Mouse (Mus musculus) hindbrain, embryonic 16.5 days (tissue): ENCODE results near the gene Slc25a21. TPM values are rescaled to one million over a fixed set of nuclear protein-coding genes. Genes with fewer than 3 reads are reported as not detected.

Experiments used
- ATAC-seq: fragments of 200-750 bp; cut with Nextera tagmentation; 2 replicates; pipeline ENCODE4 v1.8.0; 2017; ENCODE audit warnings: moderate TSS enrichment, moderate library complexity
- H3K27ac ChIP-seq: fragments of 300-500 bp; sonication (generic); 2 replicates; pipeline ENCODE4 v1.5.1; 2014; ENCODE audit warnings: low read depth, mild to moderate bottlenecking, control low read depth, low read length, moderate library complexity
- H3K27me3 ChIP-seq: fragments of 300-500 bp; sonication (generic); replicated peaks from 2 replicates; pipeline ENCODE4 v1.6.1; 2014; ENCODE audit warnings: low read length; ENCODE audit not compliant: control insufficient read depth, insufficient read depth
- H3K36me3 ChIP-seq: fragments of 300-500 bp; sonication (generic); 2 replicates; pipeline ENCODE4 v1.6.1; 2014; ENCODE audit warnings: mild to moderate bottlenecking, low read length, moderate library complexity, mixed read lengths; ENCODE audit not compliant: control insufficient read depth, insufficient read depth
- H3K4me1 ChIP-seq: fragments of 300-500 bp; sonication (generic); 2 replicates; pipeline ENCODE4 v1.6.1; 2014; ENCODE audit warnings: low read depth, low read length; ENCODE audit not compliant: control insufficient read depth, insufficient read depth
- H3K4me2 ChIP-seq: fragments of 300-500 bp; sonication (generic); 2 replicates; pipeline ENCODE4 v1.6.1; 2014; ENCODE audit warnings: mild to moderate bottlenecking, low read length, control low read depth, moderate library complexity
- H3K4me3 ChIP-seq: fragments of 300-500 bp; sonication (generic); 2 replicates; pipeline ENCODE4 v1.5.1; 2014; ENCODE audit warnings: mild to moderate bottlenecking, low read length, control low read depth, moderate library complexity
- H3K9ac ChIP-seq: fragments of 300-500 bp; sonication (generic); 2 replicates; pipeline ENCODE4 v1.6.1; 2014; ENCODE audit warnings: low read depth, mild to moderate bottlenecking, control low read depth, low read length, moderate library complexity
- H3K9me3 ChIP-seq: fragments of 300-500 bp; sonication (generic); 2 replicates; pipeline ENCODE4 v1.6.1; 2014; ENCODE audit warnings: mild to moderate bottlenecking, low read length, moderate library complexity; ENCODE audit not compliant: control insufficient read depth
- WGBS: fragments of 180-500 bp; shearing (Covaris S2); extraction: QIAGEN DNeasy Blood & Tissue Kit; methylation state at CpG from one replicate; pipeline ENCODE4 v1.1.7; 2014; 5-methylcytosine and 5-hydroxymethylcytosine counted together
- polyA plus RNA-seq: library from polyadenylated mRNA; unstranded; fragments of >200 nt; fragmentation: Nextera tagmentation; extraction: Ambion mirVana; gene quantifications from 2 replicates; pipeline ENCODE4 v1.2.1, GENCODE M21; 2015

Slc25a21 gene
- polyA plus RNA-seq, 1 experiment from 2014 or later: 0.20 TPM

GRCm38 (mm10) chr12:56789236-56789635, 408.0 kb downstream of the Slc25a21 start:
- H3K36me3 ChIP-seq: no peaks in the 10 kb centered on the region
- H3K4me3 ChIP-seq: no peak overlapping the region
- H3K4me1 ChIP-seq: no peaks in the 10 kb centered on the region; the same call in 1 of the 2 replicates
- no peak overlapping the region for H3K27ac ChIP-seq
- WGBS: 76% methylated on average over 4 of the region's 4 CpGs
- no peaks in the 10 kb centered on the region for H3K27me3 ChIP-seq
- no peak for ATAC-seq
- H3K9me3 ChIP-seq: no peaks in the 10 kb centered on the region
- no peak overlapping the region for H3K4me2 ChIP-seq
- no peak overlapping the region for H3K9ac ChIP-seq

DNA sequence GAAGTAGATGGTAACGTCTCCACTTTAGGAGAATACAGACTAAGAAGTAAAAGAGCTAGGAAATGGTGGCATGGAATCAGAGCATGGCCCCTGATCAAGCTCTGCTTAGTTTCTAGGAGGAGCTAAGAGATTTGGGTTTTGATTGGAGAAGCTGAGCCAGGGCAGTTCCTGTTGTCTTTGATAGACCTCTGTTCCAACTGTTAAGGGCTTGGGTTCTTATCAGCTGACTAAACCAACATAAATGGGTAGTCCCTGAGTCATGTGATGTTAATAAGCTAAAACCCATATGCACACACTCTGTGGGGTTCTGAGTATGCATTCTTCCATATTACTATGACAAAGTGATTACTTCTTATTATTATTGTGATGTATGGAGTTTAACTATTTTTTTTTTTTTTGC, 412.0 kb downstream of the Slc25a21 start:
- no peaks in the 10 kb centered on the region for H3K9me3 ChIP-seq
- no peak overlapping the region for H3K9ac ChIP-seq
- no peak overlapping the region for H3K4me2 ChIP-seq
- no peaks in the 10 kb centered on the region for H3K36me3 ChIP-seq
- no peak overlapping the region for H3K27ac ChIP-seq
- no peaks in the 10 kb centered on the region for H3K27me3 ChIP-seq
- 82% methylated on average over 1 of the region's 1 CpGs for WGBS
- H3K4me3 ChIP-seq: no peak overlapping the region
- ATAC-seq: no peak
- no peaks in the 10 kb centered on the region for H3K4me1 ChIP-seq

GRCm38 (mm10) chr12:56781196-56781595, 416.1 kb downstream of the Slc25a21 start:
- no peak for ATAC-seq
- H3K27me3 ChIP-seq: no peaks in the 10 kb centered on the region
- WGBS: 67% methylated on average over 5 of the region's 5 CpGs

DNA sequence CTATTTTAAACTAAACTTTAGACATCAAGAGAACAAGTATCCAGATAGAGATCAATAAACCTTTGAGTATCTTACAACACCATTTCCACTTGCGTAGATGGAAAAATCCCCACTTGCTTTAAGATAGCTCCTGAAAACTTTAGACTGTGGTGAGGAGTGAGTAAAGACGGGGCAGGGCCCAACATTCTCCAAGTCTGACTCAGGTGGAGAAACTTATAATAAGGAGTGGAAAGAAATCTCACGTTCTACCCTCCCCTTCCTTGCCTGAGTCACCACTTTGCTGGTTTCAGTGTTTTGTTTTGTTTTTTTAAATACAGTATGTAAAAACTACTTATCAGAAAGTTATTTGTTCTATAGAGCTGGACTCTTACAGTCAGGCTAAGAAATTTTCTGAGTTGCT, 417.7 kb downstream of the Slc25a21 start:
- Histone ChIP-seq H3K27ac (no peak overlapping the region), H3K4me3 (no peak overlapping the region), H3K36me3 (no peaks in the 10 kb centered on the region), H3K4me1 (no peaks in the 10 kb centered on the region), H3K9ac (no peak overlapping the region), H3K9me3 (no peaks in the 10 kb centered on the region), H3K4me2 (no peak overlapping the region), H3K27me3 (no peaks in the 10 kb centered on the region)
- WGBS: 89% methylated on average over 3 of the region's 3 CpGs
- ATAC-seq: no peak

More at GRCm38 (mm10) chr12:56781196-56781595, 416.1 kb downstream of the Slc25a21 start:
- Histone ChIP-seq H3K4me1 (no peaks in the 10 kb centered on the region), H3K36me3 (no peaks in the 10 kb centered on the region), H3K9ac (no peak overlapping the region), H3K4me3 (no peak overlapping the region), H3K27ac (no peak overlapping the region), H3K9me3 (no peaks in the 10 kb centered on the region), H3K4me2 (no peak overlapping the region)

DNA sequence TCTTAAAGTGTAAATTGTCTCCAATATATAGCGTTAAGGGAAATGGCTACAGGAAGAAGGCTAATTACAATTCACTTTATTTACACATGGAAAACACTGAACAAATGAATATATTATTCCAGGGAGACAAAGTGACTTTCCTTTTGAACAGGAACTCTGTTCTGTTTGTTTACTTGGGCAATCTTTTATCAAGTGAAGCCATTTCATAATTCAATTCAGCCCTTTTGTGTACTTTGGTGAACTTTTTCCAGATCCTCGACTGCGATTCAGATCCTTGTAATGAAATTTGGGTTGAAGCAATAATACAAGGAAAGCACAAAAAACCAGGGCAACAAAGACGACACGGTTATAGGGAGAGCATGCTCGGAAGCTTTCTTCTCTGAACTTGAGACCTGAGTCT, 423.3 kb downstream of the Slc25a21 start:
- Histone ChIP-seq H3K36me3 (no peaks in the 10 kb centered on the region), H3K27ac (no peak overlapping the region), H3K4me2 (no peak overlapping the region), H3K9me3 (no peaks in the 10 kb centered on the region), H3K9ac (no peak overlapping the region), H3K4me3 (no peak overlapping the region), H3K4me1 (no peaks in the 10 kb centered on the region), H3K27me3 (no peaks in the 10 kb centered on the region)
- ATAC-seq: no peak
- WGBS: 69% methylated on average over 6 of the region's 6 CpGs

- no peak for ATAC-seq
- 81% methylated on average over 5 of the region's 5 CpGs for WGBS
- H3K36me3 ChIP-seq: no peaks in the 10 kb centered on the region
- no peaks in the 10 kb centered on the region for H3K9me3 ChIP-seq
- no peak overlapping the region for H3K9ac ChIP-seq
- no peak overlapping the region for H3K4me3 ChIP-seq
- H3K27ac ChIP-seq: no peak overlapping the region
- H3K4me2 ChIP-seq: no peak overlapping the region
- H3K4me1 ChIP-seq: no peaks in the 10 kb centered on the region
- no peaks in the 10 kb centered on the region for H3K27me3 ChIP-seq
Measured at GRCm38 (mm10) chr12:56769421-56769820, 427.9 kb downstream of the Slc25a21 start.

DNA sequence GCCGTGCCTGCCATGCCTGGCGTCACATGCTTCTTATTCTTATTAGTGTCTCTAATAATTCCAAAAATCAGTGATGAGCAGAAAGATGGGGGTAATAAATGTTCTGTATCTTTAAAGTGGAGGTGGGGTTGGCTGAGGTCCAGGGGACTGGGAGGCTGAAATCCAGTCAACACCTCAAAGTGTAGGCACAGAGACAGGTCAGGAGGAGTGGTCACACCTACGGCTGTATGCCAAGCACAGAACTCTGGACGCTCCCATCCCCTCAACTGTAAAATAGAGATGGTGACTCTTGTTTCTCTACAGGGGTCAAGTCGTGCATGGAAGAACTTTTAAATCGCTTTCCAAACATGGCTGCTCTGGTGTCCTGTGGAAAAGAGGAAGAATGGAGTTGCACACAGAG, 429.8 kb downstream of the Slc25a21 start:
- Histone ChIP-seq H3K4me1 (no peaks in the 10 kb centered on the region), H3K9ac (no peak overlapping the region), H3K4me3 (no peak overlapping the region), H3K4me2 (no peak overlapping the region), H3K27me3 (no peaks in the 10 kb centered on the region), H3K36me3 (no peaks in the 10 kb centered on the region), H3K9me3 (no peaks in the 10 kb centered on the region), H3K27ac (no peak overlapping the region)
- no peak for ATAC-seq
- 80% methylated on average over 6 of the region's 6 CpGs for WGBS

- H3K27ac ChIP-seq: no peak overlapping the region
- H3K36me3 ChIP-seq: no peaks in the 10 kb centered on the region
- H3K9me3 ChIP-seq: no peaks in the 10 kb centered on the region
- no peak overlapping the region for H3K9ac ChIP-seq
- H3K4me2 ChIP-seq: no peak overlapping the region
- H3K27me3 ChIP-seq: no peaks in the 10 kb centered on the region
- WGBS: 91% methylated on average over 4 of the region's 4 CpGs
- no peak overlapping the region for H3K4me3 ChIP-seq
- ATAC-seq: no peak
- no peaks in the 10 kb centered on the region for H3K4me1 ChIP-seq
Measured at GRCm38 (mm10) chr12:56737104-56737503, 460.2 kb downstream of the Slc25a21 start.

GRCm38 (mm10) chr12:56727631-56728030, 469.6 kb downstream of the Slc25a21 start:
- H3K36me3 ChIP-seq: no peaks in the 10 kb centered on the region
- ATAC-seq: no peak
- 42% methylated on average over 4 of the region's 4 CpGs for WGBS

GRCm38 (mm10) chr12:56718707-56719051, 478.6 kb downstream of the Slc25a21 start:
- Histone ChIP-seq H3K27ac (no peak overlapping the region), H3K4me3 (no peak overlapping the region), H3K9ac (no peak overlapping the region), H3K27me3 (peaks cover 6% of the 10 kb centered on the region), H3K4me2 (no peak overlapping the region), H3K36me3 (no peaks in the 10 kb centered on the region), H3K4me1 (no peaks in the 10 kb centered on the region), H3K9me3 (no peaks in the 10 kb centered on the region)
- ATAC-seq: no peak
- WGBS: 29% methylated on average over 6 of the region's 6 CpGs

More at GRCm38 (mm10) chr12:56727631-56728030, 469.6 kb downstream of the Slc25a21 start:
- H3K9me3 ChIP-seq: no peaks in the 10 kb centered on the region
- no peak overlapping the region for H3K4me2 ChIP-seq
- H3K27ac ChIP-seq: no peak overlapping the region
- no peak overlapping the region for H3K4me3 ChIP-seq
- no peaks in the 10 kb centered on the region for H3K27me3 ChIP-seq
- no peak overlapping the region for H3K9ac ChIP-seq
- no peaks in the 10 kb centered on the region for H3K4me1 ChIP-seq
